In genomic region chr4:56284490-56284889, GRCm38 (mm10) we compare ENCODE assay signal across 22 mouse cellular contexts.
DNase-seq lines count a peak whose midpoint lies in the region; ATAC-seq and TF ChIP-seq lines count a peak whose summit lies in the region.
"Had no signal": no experiment of that assay in that cellular context is flagged by ENCODE, and none has a peak within 500 bp of the region (broad histone marks: within the 10 kb centered on the region; RNA-seq: fewer than 3 reads in every experiment).

No protein-coding gene starts in this region.

- intact Hi-C loops in heart, adult 2 months (cut with DNase I) = no loop called here
- intact Hi-C loops in heart, postnatal 10 days (cut with DNase I) = no loop called here

- no peak for TF ChIP-seq EP300 in heart, adult 2 months (IDR thresholded peaks at IDR 0.05; ENCODE audit: insufficient read depth, low read depth, low read length)

- peaks cover 2% of the 10 kb centered on the region for H3K4me1 ChIP-seq in heart, adult 2 months (ENCODE audit: control insufficient read depth, insufficient read depth, low read length)
- H3K4me1 ChIP-seq in kidney, postnatal 0 days (replicated peaks; ENCODE audit: insufficient read depth, low read length) = no peaks in the 10 kb centered on the region
- no peaks in the 10 kb centered on the region for H3K4me1 ChIP-seq in kidney, embryonic 16.5 days (ENCODE audit: insufficient read depth, low read length)
- H3K4me1 ChIP-seq: limb, embryonic 13.5 days; liver, embryonic 13.5 days; lung, embryonic 15.5 days; midbrain, embryonic 10.5 days; stomach, embryonic 15.5 days had no signal

- H3K79me2 ChIP-seq in heart, adult 2 months (replicated peaks; ENCODE audit: control insufficient read depth, insufficient read depth, low read length) = no peaks in the 10 kb centered on the region

- no peak overlapping the region for H3K9ac ChIP-seq in heart, adult 2 months (ENCODE audit: low read depth, low read length)
- H3K9ac ChIP-seq in kidney, postnatal 0 days (ENCODE audit: low read depth, low read length) = no peak overlapping the region
- no peak overlapping the region for H3K9ac ChIP-seq in kidney, embryonic 16.5 days (replicated peaks; ENCODE audit: low read length)
- H3K9ac ChIP-seq: limb, embryonic 13.5 days; liver, embryonic 13.5 days; lung, embryonic 15.5 days; stomach, embryonic 15.5 days had no signal

- H3K27me3 ChIP-seq in heart, adult 2 months (ENCODE audit: control insufficient read depth, insufficient read depth, low read length) = no peaks in the 10 kb centered on the region
- H3K27me3 ChIP-seq in kidney, postnatal 0 days (ENCODE audit: insufficient read depth, low read length) = no peaks in the 10 kb centered on the region
- H3K27me3 ChIP-seq in kidney, embryonic 16.5 days (ENCODE audit: insufficient read depth, low read length) = no peaks in the 10 kb centered on the region
- H3K27me3 ChIP-seq: limb, embryonic 13.5 days; liver, embryonic 13.5 days; lung, embryonic 15.5 days; stomach, embryonic 15.5 days had no signal

- no peak for TF ChIP-seq CTCF in heart, adult 2 months (IDR thresholded peaks at IDR 0.05)
- no peak for TF ChIP-seq CTCF in kidney, postnatal 0 days (IDR thresholded peaks at IDR 0.05; ENCODE audit: low read depth)

- TF ChIP-seq POLR2A in heart, adult 2 months (IDR thresholded peaks at IDR 0.05; ENCODE audit: insufficient read depth, low read depth, low read length) = no peak

- 45% methylated on average over 2 of the region's 2 CpGs for WGBS in heart, adult 2 months
- WGBS in kidney, postnatal 0 days = 65% methylated on average over 2 of the region's 2 CpGs
- WGBS in kidney, embryonic 16.5 days = 56% methylated on average over 2 of the region's 2 CpGs

- H3K27ac ChIP-seq in heart, adult 2 months = no peak overlapping the region
- no peak overlapping the region for H3K27ac ChIP-seq in kidney, postnatal 0 days
- no peak overlapping the region for H3K27ac ChIP-seq in kidney, embryonic 16.5 days (ENCODE audit: low read length)
- H3K27ac ChIP-seq: layer of hippocampus, adult 2 months; limb, embryonic 13.5 days; liver, embryonic 13.5 days; lung, embryonic 15.5 days; midbrain, embryonic 10.5 days; stomach, embryonic 15.5 days had no signal

- DNase-seq in heart, adult 8-10 months (ENCODE audit: low spot score) = peak; percentile 26
- DNase-seq in heart, adult 2 months = no peak
- DNase-seq in kidney, postnatal 0 days (ENCODE audit: low spot score) = peak; percentile 40
- DNase-seq in lung, postnatal 10 days = peak; percentile 8
- no peak for DNase-seq in lung, postnatal 25 days (ENCODE audit: low spot score)
- peak; percentile 22 to 27 for DNase-seq in heart, postnatal 10 days
- no peak for DNase-seq in cerebellum, adult 18-20 months
- DNase-seq: B cell, adult 2 months; cerebellum, adult 9-10 months; gastrocnemius, postnatal 36 days; kidney, adult 11 months; layer of hippocampus, postnatal 36 days; liver, embryonic 13.5 days; right cerebral cortex, postnatal 25 days had no signal

- no peaks in the 10 kb centered on the region for H3K9me3 ChIP-seq in kidney, postnatal 0 days (replicated peaks; ENCODE audit: low read length)
- H3K9me3 ChIP-seq in kidney, embryonic 16.5 days (ENCODE audit: low read length) = no peaks in the 10 kb centered on the region
- H3K9me3 ChIP-seq: limb, embryonic 13.5 days; liver, embryonic 13.5 days; lung, embryonic 15.5 days; midbrain, embryonic 10.5 days; stomach, embryonic 15.5 days had no signal

- H3K4me3 ChIP-seq in heart, adult 2 months = no peak overlapping the region
- H3K4me3 ChIP-seq in kidney, postnatal 0 days (replicated peaks; ENCODE audit: low read depth, low read length) = no peak overlapping the region
- H3K4me3 ChIP-seq in kidney, embryonic 16.5 days (ENCODE audit: low read length) = no peak overlapping the region
- H3K4me3 ChIP-seq: erythroblast, embryonic 14.5 days; layer of hippocampus, adult 2 months; limb, embryonic 13.5 days; liver, embryonic 13.5 days; lung, embryonic 15.5 days; midbrain, embryonic 10.5 days; stomach, embryonic 15.5 days had no signal

- no peaks in the 10 kb centered on the region for H3K36me3 ChIP-seq in heart, adult 2 months (ENCODE audit: control insufficient read depth, insufficient read depth, low read length)
- H3K36me3 ChIP-seq in kidney, postnatal 0 days (ENCODE audit: insufficient read depth, low read length) = no peaks in the 10 kb centered on the region
- no peaks in the 10 kb centered on the region for H3K36me3 ChIP-seq in kidney, embryonic 16.5 days (ENCODE audit: insufficient read depth, low read length)
- H3K36me3 ChIP-seq: limb, embryonic 13.5 days; liver, embryonic 13.5 days; lung, embryonic 15.5 days; midbrain, embryonic 10.5 days; stomach, embryonic 15.5 days had no signal

- no peak overlapping the region for H3K4me2 ChIP-seq in kidney, postnatal 0 days (ENCODE audit: low read length)
- no peak overlapping the region for H3K4me2 ChIP-seq in kidney, embryonic 16.5 days (replicated peaks; ENCODE audit: low read depth, low read length)
- H3K4me2 ChIP-seq: limb, embryonic 13.5 days; liver, embryonic 13.5 days; lung, embryonic 15.5 days; stomach, embryonic 15.5 days had no signal

- no peak for ATAC-seq in kidney, postnatal 0 days (replicated peaks; ENCODE audit: low FRiP score, low read depth)
- ATAC-seq in kidney, embryonic 16.5 days (ENCODE audit: low FRiP score, low TSS enrichment) = no peak
- ATAC-seq: forebrain, embryonic 16.5 days had no signal

Comparison
In these comparisons a context has a peak if more than half of its experiments do, and no peak if none do; other contexts are left out.
1. DNase-seq: peak in heart, adult 8-10 months (single experiment), kidney, postnatal 0 days (single experiment), lung, postnatal 10 days (single experiment) and heart, postnatal 10 days (2 of 2); none in heart, adult 2 months (0 of 2), lung, postnatal 25 days (single experiment) and cerebellum, adult 18-20 months (0 of 2).